Mouse (Mus musculus) megakaryocyte, embryonic 14.5 days (primary cell): Measurements from ENCODE around the gene Dagla.

Experiments used
- FLI1 ChIP-seq: IDR thresholded peaks from 2 replicates; pipeline ENCODE4 v1.6.1; 2012; ENCODE audit warnings: low read length, inconsistent platforms, mixed read lengths
- GATA1 ChIP-seq: IDR thresholded peaks from 3 replicates; pipeline ENCODE4 v1.6.1; 2012; ENCODE audit warnings: mixed read lengths, low read length, inconsistent platforms, borderline replicate concordance

- TF ChIP-seq GATA1 (no peak), FLI1 (no peak)
Measured at GRCm38 (mm10) chr19:10323362-10323837, 18.7 kb upstream of the Dagla start.
